Mouse (Mus musculus) embryonic fibroblast, embryonic 13.5 days (primary cell): ENCODE measurements around the gene Fbxo33.

Source experiments
- CTCF ChIP-seq: IDR thresholded peaks from 2 replicates; pipeline ENCODE4 v1.5.1; 2011; ENCODE audit warnings: mild to moderate bottlenecking, control low read depth, low read length, moderate library complexity, borderline replicate concordance; ENCODE audit not compliant: insufficient read depth
- POLR2A ChIP-seq: IDR thresholded peaks from 2 replicates; pipeline ENCODE4 v1.6.1; 2011; ENCODE audit warnings: low read depth, mild to moderate bottlenecking, control low read depth, low read length, moderate library complexity

- TF ChIP-seq POLR2A (no peak), CTCF (no peak)
Observed at GRCm38 (mm10) chr12:59207000-59207390, 12.5 kb downstream of the Fbxo33 start.
